Mouse (Mus musculus) heart, postnatal 0 days (tissue): ENCODE measurements around the gene 2900026A02Rik.

ENCODE experiments used
- CTCF ChIP-seq: IDR thresholded peaks from 2 replicates; pipeline ENCODE4 v1.5.1; 2016; ENCODE audit warnings: antibody characterized with exemption, control low read depth, low read depth
- EP300 ChIP-seq: IDR thresholded peaks from 2 replicates; pipeline ENCODE4 v1.6.1; 2016; ENCODE audit warnings: antibody characterized with exemption, low read depth

GRCm38 (mm10) chr5:113249263-113249930, 28.4 kb upstream of the 2900026A02Rik start:
- TF ChIP-seq EP300 (no peak), CTCF (no peak)
